Mouse (Mus musculus): ENCODE measurements at regions not wholly inside any gene's neighbourhood (a gene's known extent, or its start where the extent isn't known, plus 50 kb on each side); places are given as distances from the start of the nearest gene placed in this dataset.
"Not testable (repeated sequence)": the region's sequence is repeated elsewhere in the genome, so short reads cannot be mapped to it uniquely, and the experiment has no call there.

GRCm38 (mm10) chr2:71597956-71598355, 51.4 kb upstream of the Dlx2 start:
- no peak for ATAC-seq (replicated peaks; ENCODE audit: insufficient number of reproducible peaks, low FRiP score, low TSS enrichment, poor library complexity, severe bottlenecking)

GRCm38 (mm10) chr2:71598368-71598767, 51.8 kb upstream of the Dlx2 start:
- peak; percentile 44 for ATAC-seq (replicated peaks; ENCODE audit: insufficient number of reproducible peaks, low FRiP score, low TSS enrichment, poor library complexity, severe bottlenecking)

GRCm38 (mm10) chr2:71598778-71599177, 52.2 kb upstream of the Dlx2 start:
- ATAC-seq (replicated peaks; ENCODE audit: insufficient number of reproducible peaks, low FRiP score, low TSS enrichment, poor library complexity, severe bottlenecking): peak; percentile 84

- no peak for ATAC-seq (replicated peaks; ENCODE audit: insufficient number of reproducible peaks, low FRiP score, low TSS enrichment, poor library complexity, severe bottlenecking)
These were observed 53.7 kb upstream of the Dlx2 start for GRCm38 (mm10) chr2:71600213-71600612.

GRCm38 (mm10) chr2:71600999-71601398, 54.4 kb upstream of the Dlx2 start:
- ATAC-seq (replicated peaks; ENCODE audit: insufficient number of reproducible peaks, low FRiP score, low TSS enrichment, poor library complexity, severe bottlenecking): no peak

GRCm38 (mm10) chr2:71603796-71604195, 57.2 kb upstream of the Dlx2 start:
- ATAC-seq (replicated peaks; ENCODE audit: insufficient number of reproducible peaks, low FRiP score, low TSS enrichment, poor library complexity, severe bottlenecking): not testable (repeated sequence)

GRCm38 (mm10) chr2:71605606-71606005, 59.1 kb upstream of the Dlx2 start:
- no peak for ATAC-seq (replicated peaks; ENCODE audit: insufficient number of reproducible peaks, low FRiP score, low TSS enrichment, poor library complexity, severe bottlenecking)

- ATAC-seq (replicated peaks; ENCODE audit: insufficient number of reproducible peaks, low FRiP score, low TSS enrichment, poor library complexity, severe bottlenecking): no peak
These were observed 60.5 kb upstream of the Dlx2 start for GRCm38 (mm10) chr2:71607087-71607502.

GRCm38 (mm10) chr2:71613216-71613615, 66.7 kb upstream of the Dlx2 start:
- ATAC-seq (replicated peaks; ENCODE audit: insufficient number of reproducible peaks, low FRiP score, low TSS enrichment, poor library complexity, severe bottlenecking): no peak

- ATAC-seq (replicated peaks; ENCODE audit: insufficient number of reproducible peaks, low FRiP score, low TSS enrichment, poor library complexity, severe bottlenecking): no peak
These were observed 70.0 kb upstream of the Dlx2 start for GRCm38 (mm10) chr2:71616526-71616925.

GRCm38 (mm10) chr2:71621458-71621857, 74.9 kb upstream of the Dlx2 start:
- no peak for ATAC-seq (replicated peaks; ENCODE audit: insufficient number of reproducible peaks, low FRiP score, low TSS enrichment, poor library complexity, severe bottlenecking)

- no peak for ATAC-seq (replicated peaks; ENCODE audit: insufficient number of reproducible peaks, low FRiP score, low TSS enrichment, poor library complexity, severe bottlenecking)
These were observed 76.1 kb upstream of the Dlx2 start for GRCm38 (mm10) chr2:71622532-71623099.

GRCm38 (mm10) chr2:71623134-71623533, 76.6 kb upstream of the Dlx2 start:
- no peak for ATAC-seq (replicated peaks; ENCODE audit: insufficient number of reproducible peaks, low FRiP score, low TSS enrichment, poor library complexity, severe bottlenecking)

- ATAC-seq (replicated peaks; ENCODE audit: insufficient number of reproducible peaks, low FRiP score, low TSS enrichment, poor library complexity, severe bottlenecking): no peak
These were observed 78.8 kb upstream of the Dlx2 start for GRCm38 (mm10) chr2:71625298-71625902.

GRCm38 (mm10) chr2:71626404-71626803, 79.8 kb upstream of the Dlx2 start:
- ATAC-seq (replicated peaks; ENCODE audit: insufficient number of reproducible peaks, low FRiP score, low TSS enrichment, poor library complexity, severe bottlenecking): no peak

- 0 out of 2 replicates have a peak, but pooled peaks have one; percentile 31 for ATAC-seq (replicated peaks; ENCODE audit: insufficient number of reproducible peaks, low FRiP score, low TSS enrichment, poor library complexity, severe bottlenecking)
These were observed 80.7 kb upstream of the Dlx2 start for GRCm38 (mm10) chr2:71627097-71627755.

- no peak for ATAC-seq (replicated peaks; ENCODE audit: insufficient number of reproducible peaks, low FRiP score, low TSS enrichment, poor library complexity, severe bottlenecking)
These were observed 82.3 kb upstream of the Dlx2 start for GRCm38 (mm10) chr2:71628821-71629220.

- no peak for ATAC-seq (replicated peaks; ENCODE audit: insufficient number of reproducible peaks, low FRiP score, low TSS enrichment, poor library complexity, severe bottlenecking)
These were observed 83.0 kb upstream of the Dlx2 start for GRCm38 (mm10) chr2:71629301-71630142.

- no peak for ATAC-seq (replicated peaks; ENCODE audit: insufficient number of reproducible peaks, low FRiP score, low TSS enrichment, poor library complexity, severe bottlenecking)
These were observed 83.5 kb upstream of the Dlx2 start for GRCm38 (mm10) chr2:71630143-71630463.

All from monocyte, adult 5-6 weeks (primary cell).